Mouse (Mus musculus): ENCODE results near the gene Tigd4.

DNA sequence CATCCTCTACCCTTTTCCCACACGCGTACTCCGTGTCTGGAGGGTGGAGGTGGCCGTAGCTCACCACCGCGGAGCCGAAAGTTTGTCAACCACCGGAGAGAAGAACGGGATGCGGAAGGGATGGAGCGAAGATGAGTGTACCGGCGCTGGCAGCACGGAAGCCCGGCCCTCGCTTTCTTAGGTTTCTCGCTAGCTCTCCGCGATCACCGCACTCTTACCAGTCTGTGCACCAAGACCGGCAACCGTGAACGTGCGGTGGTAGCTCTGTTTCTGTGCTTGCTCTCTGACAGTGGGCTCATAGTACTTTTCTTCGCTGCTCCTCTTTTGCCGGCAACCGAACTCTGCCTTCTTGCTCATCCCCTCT is 10.5 kb upstream of the Tigd4 start:
- TF ChIP-seq CTCF (IDR thresholded peaks at IDR 0.05): no peak
- TF ChIP-seq EP300 (IDR thresholded peaks at IDR 0.05): no peak

Data from lung, postnatal 0 days (tissue).